In genomic region chr10:83361643-83362382, GRCm38 (mm10) we compare ENCODE assay signal across 7 mouse cellular contexts. TPM values are rescaled to one million over a fixed set of nuclear protein-coding genes. Genes with fewer than 3 reads are reported as not detected.
DNase-seq lines count a peak whose midpoint lies in the region; ATAC-seq and TF ChIP-seq lines count a peak whose summit lies in the region.

No protein-coding gene starts in this region.

- H3K4me1 ChIP-seq in spleen, adult 2 months (ENCODE audit: control insufficient read depth, insufficient read depth, insufficient read length): no peaks in the 10 kb centered on the region
- H3K4me1 ChIP-seq in bone marrow, adult 2 months (ENCODE audit: control insufficient read depth, insufficient read depth, low read length): peaks cover 2% of the 10 kb centered on the region; the same call in 1 of the 2 replicates
- H3K4me1 ChIP-seq in forebrain, embryonic 11.5 days (replicated peaks; ENCODE audit: control insufficient read depth, insufficient read depth, low read length): peaks cover 5% of the 10 kb centered on the region
- H3K4me1 ChIP-seq in intestine, postnatal 0 days (replicated peaks; ENCODE audit: control insufficient read depth, insufficient read depth, low read length): no peaks in the 10 kb centered on the region
- peaks cover 21% of the 10 kb centered on the region for H3K4me1 ChIP-seq in midbrain, embryonic 13.5 days (replicated peaks)

- no peaks in the 10 kb centered on the region for H3K27me3 ChIP-seq in spleen, adult 2 months (ENCODE audit: control insufficient read depth, insufficient read depth, low read length)
- H3K27me3 ChIP-seq in forebrain, embryonic 11.5 days (ENCODE audit: control insufficient read depth, insufficient read depth, low read length): no peaks in the 10 kb centered on the region
- no peaks in the 10 kb centered on the region for H3K27me3 ChIP-seq in intestine, postnatal 0 days (replicated peaks; ENCODE audit: control insufficient read depth, insufficient read depth, low read length)
- 0 out of 2 replicates have a peak, but pooled peaks cover 1% of the 10 kb centered on the region for H3K27me3 ChIP-seq in midbrain, embryonic 13.5 days

- H3K9ac ChIP-seq in forebrain, embryonic 11.5 days (ENCODE audit: low read length): peak overlapping the region; percentile 12; the same call in 1 of the 2 replicates
- no peak overlapping the region for H3K9ac ChIP-seq in intestine, postnatal 0 days (ENCODE audit: low read depth, low read length)
- no peak overlapping the region for H3K9ac ChIP-seq in midbrain, embryonic 13.5 days (replicated peaks)

- ATAC-seq in forebrain, embryonic 11.5 days (replicated peaks; ENCODE audit: low FRiP score): no peak
- no peak for ATAC-seq in intestine, postnatal 0 days
- ATAC-seq in midbrain, embryonic 13.5 days: no peak

- H3K9me3 ChIP-seq in forebrain, embryonic 11.5 days (ENCODE audit: control insufficient read depth, low read length): no peaks in the 10 kb centered on the region
- H3K9me3 ChIP-seq in intestine, postnatal 0 days (ENCODE audit: control insufficient read depth): no peaks in the 10 kb centered on the region
- H3K9me3 ChIP-seq in midbrain, embryonic 13.5 days: no peaks in the 10 kb centered on the region

- TF ChIP-seq POLR2A in spleen, adult 2 months (IDR thresholded peaks at IDR 0.05; ENCODE audit: low read depth, low read length): no peak
- TF ChIP-seq POLR2A in bone marrow, adult 2 months (IDR thresholded peaks at IDR 0.05; ENCODE audit: borderline replicate concordance, control insufficient read depth, low read depth, low read length): no peak

- no peak for DNase-seq in spleen, adult 2 months (ENCODE audit: low read depth in 1 of 2, low spot score in 2 of 2)
- no peak for DNase-seq in spleen, postnatal 14 days (ENCODE audit: low spot score in 2 of 2)
- DNase-seq in forebrain, embryonic 11.5 days (ENCODE audit: low spot score): no peak
- DNase-seq in spleen, postnatal 4 days (ENCODE audit: low spot score in 2 of 2): no peak

- H3K36me3 ChIP-seq in spleen, adult 2 months (ENCODE audit: control insufficient read depth, insufficient read depth, low read length): peaks cover 22% of the 10 kb centered on the region
- H3K36me3 ChIP-seq in forebrain, embryonic 11.5 days (ENCODE audit: control insufficient read depth, insufficient read depth, low read length): peaks cover 7% of the 10 kb centered on the region; the same call in 1 of the 2 replicates
- peaks cover 43% of the 10 kb centered on the region for H3K36me3 ChIP-seq in intestine, postnatal 0 days (ENCODE audit: control insufficient read depth, insufficient read depth)
- peaks cover 42% of the 10 kb centered on the region for H3K36me3 ChIP-seq in midbrain, embryonic 13.5 days

- no peak overlapping the region for H3K4me3 ChIP-seq in spleen, adult 2 months (ENCODE audit: extremely low read depth, insufficient read depth, insufficient read length)
- peak overlapping the region; percentile 26 for H3K4me3 ChIP-seq in bone marrow, adult 2 months (replicated peaks; ENCODE audit: control insufficient read depth, low read depth, low read length)
- no peak overlapping the region for H3K4me3 ChIP-seq in forebrain, embryonic 11.5 days (ENCODE audit: low read depth, low read length)
- no peak overlapping the region for H3K4me3 ChIP-seq in intestine, postnatal 0 days (ENCODE audit: low read depth, low read length)
- H3K4me3 ChIP-seq in midbrain, embryonic 13.5 days (replicated peaks): peak overlapping the region; percentile 89

- H3K4me2 ChIP-seq in forebrain, embryonic 11.5 days (ENCODE audit: low read depth, low read length, severe bottlenecking): peak overlapping the region; percentile 74; the same call in 1 of the 2 replicates
- peak overlapping the region; percentile 92; the same call in 1 of the 2 replicates for H3K4me2 ChIP-seq in intestine, postnatal 0 days (replicated peaks; ENCODE audit: low read depth)
- peak overlapping the region; percentile 89 for H3K4me2 ChIP-seq in midbrain, embryonic 13.5 days (replicated peaks)

- TF ChIP-seq CTCF in spleen, adult 2 months (IDR thresholded peaks at IDR 0.05; ENCODE audit: extremely low read depth, insufficient read depth, insufficient read length, insufficient replicate concordance): peak; percentile 2; the same call in 1 of the 2 replicates
- no peak for TF ChIP-seq CTCF in bone marrow, adult 2 months (IDR thresholded peaks at IDR 0.05; ENCODE audit: control insufficient read depth, insufficient read depth, low read length)
- peak; percentile 69 for TF ChIP-seq CTCF in intestine, postnatal 0 days (IDR thresholded peaks at IDR 0.05; ENCODE audit: low read depth)

- WGBS in spleen, adult 2 months: 52% methylated on average over 5 of the region's 5 CpGs
- WGBS in bone marrow, adult 2 months: 43% methylated on average over 5 of the region's 5 CpGs
- WGBS in forebrain, embryonic 11.5 days: 60% methylated on average over 5 of the region's 5 CpGs
- WGBS in intestine, postnatal 0 days: 64% methylated on average over 5 of the region's 5 CpGs
- 56% methylated on average over 5 of the region's 5 CpGs for WGBS in midbrain, embryonic 13.5 days

- no peak overlapping the region for H3K27ac ChIP-seq in spleen, adult 2 months (ENCODE audit: insufficient read depth, low read length)
- H3K27ac ChIP-seq in bone marrow, adult 2 months (ENCODE audit: control insufficient read depth, insufficient read depth, low read depth, low read length, poor library complexity): no peak overlapping the region
- no peak overlapping the region for H3K27ac ChIP-seq in forebrain, embryonic 11.5 days (ENCODE audit: low read depth, low read length)
- H3K27ac ChIP-seq in intestine, postnatal 0 days (ENCODE audit: low read depth, low read length): no peak overlapping the region
- H3K27ac ChIP-seq in midbrain, embryonic 13.5 days: no peak overlapping the region

RNA-seq across cellular contexts. Expression of gene D10Wsu102e, which starts 1.8 kb away (rescaled TPM):
- 0.25 and 0.29 TPM in 2 replicates for polyA plus RNA-seq in spleen, adult 2 months (2012; rRNA removed)
- polyA plus RNA-seq in bone marrow, adult 2 months (2011; ENCODE audit: insufficient read depth, insufficient read length, low replicate concordance, missing spikeins): 0.25 and 0.50 TPM in 2 replicates
- 1.4 and 1.6 TPM in 2 replicates for polyA plus RNA-seq in forebrain, embryonic 11.5 days (2014; fragmentation: Nextera tagmentation; extraction: Ambion mirVana)
- 0.17 and 0.21 TPM in 2 replicates for polyA plus RNA-seq in intestine, postnatal 0 days (2015; fragmentation: Nextera tagmentation; extraction: Ambion mirVana)
- polyA plus RNA-seq in midbrain, embryonic 13.5 days (2015; fragmentation: Nextera tagmentation; extraction: Ambion mirVana): 0.94 and 0.95 TPM in 2 replicates

RNA-seq across cellular contexts. Expression of gene Slc41a2, which starts 24.1 kb away (rescaled TPM):
- 1.7 and 2.3 TPM in 2 replicates for polyA plus RNA-seq in spleen, adult 2 months (2012; rRNA removed)
- polyA plus RNA-seq in bone marrow, adult 2 months (2011; ENCODE audit: insufficient read depth, insufficient read length, low replicate concordance, missing spikeins): 2.0 and 3.6 TPM in 2 replicates
- polyA plus RNA-seq in forebrain, embryonic 11.5 days (2014; fragmentation: Nextera tagmentation; extraction: Ambion mirVana): 0.56 and 1.2 TPM in 2 replicates
- 1.6 and 1.9 TPM in 2 replicates for polyA plus RNA-seq in intestine, postnatal 0 days (2015; fragmentation: Nextera tagmentation; extraction: Ambion mirVana)
- 3.4 TPM in 2 replicates for polyA plus RNA-seq in midbrain, embryonic 13.5 days (2015; fragmentation: Nextera tagmentation; extraction: Ambion mirVana)

Comparison
In these comparisons a context has a peak if more than half of its experiments do, and no peak if none do; other contexts are left out.
1. H3K4me3 ChIP-seq: peak in bone marrow, adult 2 months (single experiment) and midbrain, embryonic 13.5 days (single experiment); none in spleen, adult 2 months (single experiment), forebrain, embryonic 11.5 days (single experiment) and intestine, postnatal 0 days (single experiment).
2. Peak in every context shown above with its lines, with median percentiles within 50 percentile points of each other: H3K4me2 ChIP-seq.